Mouse (Mus musculus) intestine, embryonic 16.5 days (tissue): Measurements from ENCODE around the gene Tomm40l. TPM values are rescaled to one million over a fixed set of nuclear protein-coding genes. Genes with fewer than 3 reads are reported as not detected.

ENCODE experiments used
- ATAC-seq: fragments of 200-750 bp; cut with Nextera tagmentation; 2 replicates; pipeline ENCODE4 v1.8.0; 2017; ENCODE audit warnings: moderate TSS enrichment, moderate library complexity
- H3K27ac ChIP-seq: fragments of 300-500 bp; sonication (generic); 2 replicates; pipeline ENCODE4 v1.5.1; 2014; ENCODE audit warnings: mild to moderate bottlenecking, low read length
- H3K27me3 ChIP-seq: fragments of 300-500 bp; sonication (generic); replicated peaks from 2 replicates; pipeline ENCODE4 v1.6.1; 2014; ENCODE audit warnings: low read length, control low read depth, mixed read lengths; ENCODE audit not compliant: control insufficient read depth, insufficient read depth
- H3K36me3 ChIP-seq: fragments of 300-500 bp; sonication (generic); 2 replicates; pipeline ENCODE4 v1.6.1; 2014; ENCODE audit warnings: low read length, control low read depth; ENCODE audit not compliant: control insufficient read depth, insufficient read depth
- H3K4me1 ChIP-seq: fragments of 300-500 bp; sonication (generic); 2 replicates; pipeline ENCODE4 v1.6.1; 2014; ENCODE audit warnings: low read length, control low read depth, mixed read lengths; ENCODE audit not compliant: control insufficient read depth, insufficient read depth
- H3K4me2 ChIP-seq: fragments of 300-500 bp; sonication (generic); 2 replicates; pipeline ENCODE4 v1.6.1; 2014; ENCODE audit warnings: low read depth, low read length, control low read depth
- H3K4me3 ChIP-seq: fragments of 300-500 bp; sonication (generic); 2 replicates; pipeline ENCODE4 v1.5.1; 2014; ENCODE audit warnings: mild to moderate bottlenecking, low read length
- H3K9ac ChIP-seq: fragments of 300-500 bp; sonication (generic); 2 replicates; pipeline ENCODE4 v1.6.1; 2014; ENCODE audit warnings: low read depth, low read length
- H3K9me3 ChIP-seq: fragments of 300-500 bp; sonication (generic); 2 replicates; pipeline ENCODE4 v1.6.1; 2016; ENCODE audit warnings: low read length, control low read depth; ENCODE audit not compliant: control insufficient read depth
- WGBS: fragments of 180-500 bp; shearing (Covaris S2); extraction: QIAGEN DNeasy Blood & Tissue Kit; methylation state at CpG from one replicate; pipeline ENCODE4 v1.1.7; 2014; 5-methylcytosine and 5-hydroxymethylcytosine counted together
- polyA plus RNA-seq: library from polyadenylated mRNA; unstranded; fragments of >200 nt; fragmentation: Nextera tagmentation; extraction: Ambion mirVana; gene quantifications from 2 replicates; pipeline ENCODE4 v1.2.1, GENCODE M21; 2015

Tomm40l gene
- polyA plus RNA-seq, 1 experiment from 2014 or later: 34.7 TPM

- H3K9ac ChIP-seq: peak overlapping the region; percentile 46
- H3K4me1 ChIP-seq: peaks cover 36% of the 10 kb centered on the region
- H3K27ac ChIP-seq: peak overlapping the region; percentile 75
- H3K4me2 ChIP-seq: peak overlapping the region; percentile 49
- H3K27me3 ChIP-seq: no peaks in the 10 kb centered on the region; the same call in 1 of the 2 replicates
- no peak for ATAC-seq
- peak overlapping the region; percentile 40 for H3K4me3 ChIP-seq
- no peaks in the 10 kb centered on the region for H3K9me3 ChIP-seq
- WGBS: 20% methylated on average over 13 of the region's 13 CpGs
- no peaks in the 10 kb centered on the region for H3K36me3 ChIP-seq
Observed at GRCm38 (mm10) chr1:171251594-171252324, 29.4 kb upstream of the Tomm40l start.

GRCm38 (mm10) chr1:171250680-171251593 is 28.6 kb upstream of the Tomm40l start, which contains the start of gene Ndufs2:
Ndufs2 (minus strand) TSS chr1:171251388.
- Histone ChIP-seq H3K4me1 (peaks cover 41% of the 10 kb centered on the region), H3K4me2 (peak within 1 kb of the TSS; percentile 49), H3K27ac (peak within 1 kb of the TSS; percentile 75), H3K9me3 (no peaks in the 10 kb centered on the region), H3K9ac (peak within 1 kb of the TSS; percentile 46), H3K27me3 (no peaks in the 10 kb centered on the region; the same call in 1 of the 2 replicates), H3K36me3 (no peaks in the 10 kb centered on the region), H3K4me3 (peak within 1 kb of the TSS; percentile 40)
- WGBS: 29% methylated on average over 26 of the region's 26 CpGs
- no peak for ATAC-seq

- Histone ChIP-seq H3K4me2 (peak within 1 kb of the TSS; percentile 49), H3K4me1 (peaks cover 46% of the 10 kb centered on the region), H3K9me3 (no peaks in the 10 kb centered on the region), H3K27ac (peak within 1 kb of the TSS; percentile 75), H3K4me3 (peak within 1 kb of the TSS; percentile 40), H3K27me3 (no peaks in the 10 kb centered on the region; the same call in 1 of the 2 replicates), H3K9ac (peak within 1 kb of the TSS; percentile 46), H3K36me3 (no peaks in the 10 kb centered on the region)
- WGBS: 12% methylated on average over 5 of the region's 5 CpGs
- no peak for ATAC-seq
Observed at GRCm38 (mm10) chr1:171249913-171250600, 27.7 kb upstream of the Tomm40l start, which contains the start of gene Adamts4. Adamts4 (plus strand) TSS chr1:171250421.

- Histone ChIP-seq H3K4me2 (0 out of 2 replicates have a peak overlapping the region, but pooled peaks have one; percentile 64), H3K4me3 (no peak overlapping the region), H3K4me1 (peaks cover 46% of the 10 kb centered on the region), H3K9me3 (no peaks in the 10 kb centered on the region), H3K9ac (no peak overlapping the region), H3K27me3 (no peaks in the 10 kb centered on the region; the same call in 1 of the 2 replicates), H3K27ac (peak overlapping the region; percentile 85), H3K36me3 (0 out of 2 replicates have a peak, but pooled peaks cover under 1% of the 10 kb centered on the region)
- 52% methylated on average over 3 of the region's 3 CpGs for WGBS
- no peak for ATAC-seq
Observed at GRCm38 (mm10) chr1:171248386-171249226, 26.3 kb upstream of the Tomm40l start.

GRCm38 (mm10) chr1:171247916-171248315 is 25.6 kb upstream of the Tomm40l start:
- H3K9ac ChIP-seq: peak overlapping the region; percentile 63
- H3K4me2 ChIP-seq: peak overlapping the region; percentile 64
- H3K27me3 ChIP-seq: no peaks in the 10 kb centered on the region; the same call in 1 of the 2 replicates
- H3K27ac ChIP-seq: peak overlapping the region; percentile 85
- H3K9me3 ChIP-seq: no peaks in the 10 kb centered on the region
- no peak for ATAC-seq
- H3K4me1 ChIP-seq: peaks cover 46% of the 10 kb centered on the region
- WGBS: 33% methylated on average over 4 of the region's 4 CpGs
- H3K36me3 ChIP-seq: 0 out of 2 replicates have a peak, but pooled peaks cover 5% of the 10 kb centered on the region
- H3K4me3 ChIP-seq: peak overlapping the region; percentile 83

GRCm38 (mm10) chr1:171247453-171247841 is 25.1 kb upstream of the Tomm40l start:
- Histone ChIP-seq H3K9me3 (no peaks in the 10 kb centered on the region), H3K4me1 (peaks cover 42% of the 10 kb centered on the region), H3K27me3 (no peaks in the 10 kb centered on the region; the same call in 1 of the 2 replicates), H3K4me2 (peak overlapping the region; percentile 64), H3K4me3 (peak overlapping the region; percentile 83), H3K27ac (peak overlapping the region; percentile 85), H3K9ac (peak overlapping the region; percentile 63), H3K36me3 (0 out of 2 replicates have a peak, but pooled peaks cover 5% of the 10 kb centered on the region)
- WGBS: 13% methylated on average over 13 of the region's 13 CpGs
- peak; percentile 18 for ATAC-seq

- Histone ChIP-seq H3K4me2 (peak overlapping the region; percentile 73), H3K4me3 (peak overlapping the region; percentile 83), H3K36me3 (0 out of 2 replicates have a peak, but pooled peaks cover 5% of the 10 kb centered on the region), H3K4me1 (peaks cover 36% of the 10 kb centered on the region), H3K9ac (peak overlapping the region; percentile 92), H3K9me3 (no peaks in the 10 kb centered on the region), H3K27me3 (no peaks in the 10 kb centered on the region), H3K27ac (peak overlapping the region; percentile 85)
- WGBS: under 1% methylated on average over 41 of the region's 41 CpGs
- ATAC-seq: peak; percentile 92
Observed at GRCm38 (mm10) chr1:171246709-171247452, 24.6 kb upstream of the Tomm40l start.

GRCm38 (mm10) chr1:171245353-171245752 is 23.0 kb upstream of the Tomm40l start:
- H3K4me1 ChIP-seq: peaks cover 30% of the 10 kb centered on the region
- H3K36me3 ChIP-seq: peaks cover 10% of the 10 kb centered on the region; the same call in 1 of the 2 replicates
- H3K9me3 ChIP-seq: no peaks in the 10 kb centered on the region
- H3K4me2 ChIP-seq: no peak overlapping the region
- H3K9ac ChIP-seq: no peak overlapping the region
- no peak overlapping the region for H3K27ac ChIP-seq
- no peaks in the 10 kb centered on the region for H3K27me3 ChIP-seq
- WGBS: 83% methylated on average over 8 of the region's 8 CpGs
- no peak for ATAC-seq
- no peak overlapping the region for H3K4me3 ChIP-seq
